Mouse (Mus musculus): ENCODE data around the gene Dusp7.

DNA sequence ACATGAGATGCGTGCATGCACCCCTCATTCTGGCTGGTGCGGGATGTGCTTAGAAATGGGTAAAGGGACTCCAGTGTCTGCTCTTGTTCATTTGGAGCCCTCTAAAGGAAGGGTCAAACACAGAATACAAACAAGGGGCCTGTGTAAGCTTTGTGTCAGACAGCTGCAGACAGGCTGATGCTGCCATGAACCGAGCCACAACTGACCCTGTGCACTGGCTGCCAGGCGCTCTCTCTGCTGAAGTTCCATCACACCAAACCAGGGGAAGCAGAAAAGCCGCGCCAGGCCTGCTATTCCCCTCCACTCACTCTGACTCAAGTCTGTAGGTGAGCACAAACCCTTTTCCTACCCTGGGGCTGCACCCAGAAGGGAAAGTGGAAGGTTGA, 29.3 kb upstream of the Dusp7 start:
- TF ChIP-seq CTCF (IDR thresholded peaks at IDR 0.05 in 2 of 3, conservative IDR thresholded peaks at IDR 0.05 in 1 of 3; ENCODE audit: control insufficient read depth in 1 of 3, insufficient read depth in 1 of 3, low read depth in 2 of 3, low read length in 3 of 3, poor library complexity in 1 of 3, severe bottlenecking in 1 of 3), result no peak
- TF ChIP-seq ZNF384 (IDR thresholded peaks at IDR 0.05; ENCODE audit: low read depth, low read length), result no peak
- no peak for TF ChIP-seq POLR2A (IDR thresholded peaks at IDR 0.05; ENCODE audit: control insufficient read depth in 1 of 2, insufficient read depth in 1 of 2, low read depth in 1 of 2, low read length in 2 of 2, poor library complexity in 1 of 2)
- TF ChIP-seq E2F4 (IDR thresholded peaks at IDR 0.05; ENCODE audit: borderline replicate concordance, low read depth, low read length), result no peak
- TF ChIP-seq TAL1 (IDR thresholded peaks at IDR 0.05; ENCODE audit: low read length), result no peak
- no peak for TF ChIP-seq RAD21 (IDR thresholded peaks at IDR 0.05; ENCODE audit: low read depth, low read length)
